Mouse (Mus musculus) limb, embryonic 11.5 days (tissue): ENCODE measurements at regions not wholly inside any gene's neighbourhood (a gene's known extent, or its start where the extent isn't known, plus 50 kb on each side); places are given as distances from the start of the nearest gene placed in this dataset.

Experiments used
- ATAC-seq: fragments of 200-750 bp; cut with Nextera tagmentation; 2 replicates; pipeline ENCODE4 v1.8.0; 2017; ENCODE audit warnings: low read depth; ENCODE audit not compliant: insufficient number of reproducible peaks, low FRiP score, low TSS enrichment
- DNase-seq: peaks from one replicate; pipeline ENCODE4 v3.0.0-alpha.2; 2015; ENCODE audit warnings: low spot score
- H3K27ac ChIP-seq: fragments of 300-500 bp; sonication (generic); replicated peaks from 2 replicates; pipeline ENCODE4 v1.5.1; 2014; ENCODE audit warnings: low read depth, mild to moderate bottlenecking, low read length
- H3K27me3 ChIP-seq: fragments of 300-500 bp; sonication (generic); 2 replicates; pipeline ENCODE4 v1.6.1; 2014; ENCODE audit warnings: mild to moderate bottlenecking, low read length, mixed read lengths; ENCODE audit not compliant: control insufficient read depth, insufficient read depth
- H3K36me3 ChIP-seq: fragments of 300-500 bp; sonication (generic); 2 replicates; pipeline ENCODE4 v1.6.1; 2014; ENCODE audit warnings: mild to moderate bottlenecking, low read length, moderate library complexity, mixed read lengths; ENCODE audit not compliant: control insufficient read depth, insufficient read depth
- H3K4me1 ChIP-seq: fragments of 300-500 bp; sonication (generic); 2 replicates; pipeline ENCODE4 v1.6.1; 2014; ENCODE audit warnings: low read length, mixed read lengths; ENCODE audit not compliant: control insufficient read depth, insufficient read depth
- H3K4me2 ChIP-seq: fragments of 300-500 bp; sonication (generic); 2 replicates; pipeline ENCODE4 v1.6.1; 2014; ENCODE audit warnings: low read depth, mild to moderate bottlenecking, moderate library complexity; ENCODE audit not compliant: severe bottlenecking
- H3K4me3 ChIP-seq: fragments of 300-500 bp; sonication (generic); 2 replicates; pipeline ENCODE4 v1.5.1; 2014; ENCODE audit warnings: low read depth, low read length
- H3K9ac ChIP-seq: fragments of 300-500 bp; sonication (generic); 2 replicates; pipeline ENCODE4 v1.6.1; 2014; ENCODE audit warnings: mild to moderate bottlenecking, low read length
- H3K9me3 ChIP-seq: fragments of 300-500 bp; sonication (generic); 2 replicates; pipeline ENCODE4 v1.6.1; 2016; ENCODE audit warnings: low read length; ENCODE audit not compliant: control insufficient read depth
- WGBS: fragments of 180-500 bp; shearing (Covaris S2); extraction: QIAGEN DNeasy Blood & Tissue Kit; methylation state at CpG from one replicate; pipeline ENCODE4 v1.1.7; 2014; 5-methylcytosine and 5-hydroxymethylcytosine counted together

GRCm38 (mm10) chr9:46704151-46704905, 294.2 kb upstream of the Gm4791 start:
- Histone ChIP-seq H3K4me2 (no peak overlapping the region), H3K4me1 (no peaks in the 10 kb centered on the region), H3K4me3 (no peak overlapping the region), H3K27me3 (peaks cover 2% of the 10 kb centered on the region; the same call in 1 of the 2 replicates), H3K27ac (no peak overlapping the region), H3K9me3 (no peaks in the 10 kb centered on the region), H3K36me3 (no peaks in the 10 kb centered on the region), H3K9ac (no peak overlapping the region)
- 77% methylated on average over 10 of the region's 10 CpGs for WGBS
- ATAC-seq, result no peak
- DNase-seq, result no peak

- H3K36me3 ChIP-seq, result no peaks in the 10 kb centered on the region
- WGBS, result 70% methylated on average over 8 of the region's 8 CpGs
- DNase-seq, result no peak
- no peak overlapping the region for H3K9ac ChIP-seq
- no peaks in the 10 kb centered on the region for H3K4me1 ChIP-seq
- no peaks in the 10 kb centered on the region for H3K9me3 ChIP-seq
- H3K4me2 ChIP-seq, result no peak overlapping the region
- H3K27ac ChIP-seq, result no peak overlapping the region
- no peak for ATAC-seq
- no peak overlapping the region for H3K4me3 ChIP-seq
- H3K27me3 ChIP-seq, result peaks cover 2% of the 10 kb centered on the region; the same call in 1 of the 2 replicates
These were observed 294.9 kb upstream of the Gm4791 start for GRCm38 (mm10) chr9:46703674-46704073.

- no peak for ATAC-seq
- Histone ChIP-seq H3K9me3 (no peaks in the 10 kb centered on the region), H3K27ac (no peak overlapping the region), H3K4me3 (no peak overlapping the region), H3K9ac (no peak overlapping the region), H3K36me3 (no peaks in the 10 kb centered on the region), H3K4me1 (no peaks in the 10 kb centered on the region), H3K4me2 (no peak overlapping the region), H3K27me3 (peaks cover 2% of the 10 kb centered on the region; the same call in 1 of the 2 replicates)
- 79% methylated on average over 13 of the region's 13 CpGs for WGBS
- DNase-seq, result no peak
These were observed 295.5 kb upstream of the Gm4791 start for GRCm38 (mm10) chr9:46702901-46703636.

- H3K27ac ChIP-seq, result no peak overlapping the region
- H3K9me3 ChIP-seq, result no peaks in the 10 kb centered on the region
- ATAC-seq (no peak), DNase-seq (no peak)
- WGBS, result 34% methylated on average over 16 of the region's 16 CpGs
- no peak overlapping the region for H3K9ac ChIP-seq
- H3K4me2 ChIP-seq, result no peak overlapping the region
- no peak overlapping the region for H3K4me3 ChIP-seq
- H3K36me3 ChIP-seq, result no peaks in the 10 kb centered on the region
- H3K4me1 ChIP-seq, result no peaks in the 10 kb centered on the region
- peaks cover 2% of the 10 kb centered on the region; the same call in 1 of the 2 replicates for H3K27me3 ChIP-seq
These were observed 296.3 kb upstream of the Gm4791 start for GRCm38 (mm10) chr9:46702053-46702900.

GRCm38 (mm10) chr9:46696171-46696570, 302.4 kb upstream of the Gm4791 start:
- H3K4me3 ChIP-seq, result no peak overlapping the region
- no peak overlapping the region for H3K4me2 ChIP-seq
- ATAC-seq (no peak), DNase-seq (no peak)
- no peak overlapping the region for H3K9ac ChIP-seq
- H3K27ac ChIP-seq, result no peak overlapping the region
- no peaks in the 10 kb centered on the region for H3K9me3 ChIP-seq
- H3K36me3 ChIP-seq, result no peaks in the 10 kb centered on the region
- 76% methylated on average over 2 of the region's 2 CpGs for WGBS
- no peaks in the 10 kb centered on the region for H3K4me1 ChIP-seq
- H3K27me3 ChIP-seq, result no peaks in the 10 kb centered on the region

GRCm38 (mm10) chr9:46689331-46689730, 309.2 kb upstream of the Gm4791 start:
- ATAC-seq, result no peak
- no peak for DNase-seq
- no peaks in the 10 kb centered on the region for H3K36me3 ChIP-seq
- 78% methylated on average over 5 of the region's 5 CpGs for WGBS
- no peak overlapping the region for H3K9ac ChIP-seq
- no peak overlapping the region for H3K27ac ChIP-seq
- no peak overlapping the region for H3K4me3 ChIP-seq
- H3K4me2 ChIP-seq, result no peak overlapping the region
- H3K27me3 ChIP-seq, result no peaks in the 10 kb centered on the region
- no peaks in the 10 kb centered on the region for H3K9me3 ChIP-seq
- no peaks in the 10 kb centered on the region for H3K4me1 ChIP-seq

GRCm38 (mm10) chr9:46684113-46684850, 314.3 kb upstream of the Gm4791 start:
- ATAC-seq (no peak), DNase-seq (no peak)
- Histone ChIP-seq H3K36me3 (no peaks in the 10 kb centered on the region), H3K9me3 (no peaks in the 10 kb centered on the region), H3K4me2 (no peak overlapping the region), H3K27ac (no peak overlapping the region), H3K4me1 (no peaks in the 10 kb centered on the region), H3K4me3 (no peak overlapping the region), H3K27me3 (no peaks in the 10 kb centered on the region), H3K9ac (no peak overlapping the region)
- 79% methylated on average over 15 of the region's 15 CpGs for whole genome bisulfite sequencing

- H3K4me3 ChIP-seq, result no peak overlapping the region
- 4% methylated on average over 3 of the region's 3 CpGs for WGBS
- H3K4me2 ChIP-seq, result no peak overlapping the region
- H3K27ac ChIP-seq, result no peak overlapping the region
- DNase-seq (peak; percentile 38), ATAC-seq (no peak)
- H3K27me3 ChIP-seq, result 0 out of 2 replicates have a peak, but pooled peaks cover 2% of the 10 kb centered on the region
- no peaks in the 10 kb centered on the region for H3K36me3 ChIP-seq
- H3K9me3 ChIP-seq, result no peaks in the 10 kb centered on the region
- H3K4me1 ChIP-seq, result 0 out of 2 replicates have a peak, but pooled peaks cover 11% of the 10 kb centered on the region
- H3K9ac ChIP-seq, result no peak overlapping the region
These were observed 326.5 kb upstream of the Gm4791 start for GRCm38 (mm10) chr9:46672050-46672449.
